Mouse (Mus musculus) frontal cortex, postnatal 25 days (tissue): ENCODE data around the gene Faxc.

ENCODE experiments used
- DNase-seq, 2 experiments: peaks; one replicate each; pipeline ENCODE4 v3.0.0; 2022; ENCODE audit warnings: low spot score in 2 of 2

Faxc gene

GRCm38 (mm10) chr4:22029951-22030350, 98.8 kb downstream of the Faxc start:
- no peak for DNase-seq
